Mouse (Mus musculus) heart, postnatal 14 days (tissue): Measurements from ENCODE around the gene Ass1. TPM values are rescaled to one million over a fixed set of nuclear protein-coding genes. Genes with fewer than 3 reads are reported as not detected.
"Not testable (repeated sequence)": the region's sequence is repeated elsewhere in the genome, so short reads cannot be mapped to it uniquely, and the experiment has no call there.

Experiments used
- DNase-seq, 2 experiments: peaks; one replicate each; pipeline ENCODE4 v3.0.0; 2021 to 2022
- intact Hi-C: fragments of 180-260 bp; cut with DNase I; formaldehyde crosslinking; loops from one replicate; pipeline ENCODE4 v1.15.1; 2025
- total RNA-seq, 2 experiments: library from RNA; stranded (reverse); gene quantifications; 2 replicates each; pipeline ENCODE4 v1.2.3; 2021

Ass1 gene
- total RNA-seq, 2 experiments from 2014 or later: 3.1 to 3.7 TPM

DNA sequence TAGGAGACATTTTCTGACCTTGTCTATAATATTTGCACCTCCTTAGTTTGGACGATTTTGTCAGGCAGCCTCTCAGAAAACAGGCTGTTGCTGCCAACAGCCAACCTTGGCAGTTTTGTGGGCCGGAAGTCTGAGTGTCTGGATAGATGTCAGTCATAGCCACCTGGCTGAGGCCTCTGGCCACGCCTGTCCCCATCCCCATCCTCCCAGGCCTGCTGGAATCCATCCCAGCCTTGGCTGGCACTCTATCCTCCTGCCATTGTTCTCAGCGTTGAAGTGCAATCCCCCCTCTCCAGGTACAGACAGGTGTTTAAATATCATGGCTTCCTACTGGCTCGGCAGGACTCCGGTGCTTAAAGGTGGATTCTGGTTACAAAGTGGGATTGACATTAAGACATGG lies 41.3 kb downstream of the Ass1 start:
- DNase-seq: no peak
- intact Hi-C loops: no loop called here

DNA sequence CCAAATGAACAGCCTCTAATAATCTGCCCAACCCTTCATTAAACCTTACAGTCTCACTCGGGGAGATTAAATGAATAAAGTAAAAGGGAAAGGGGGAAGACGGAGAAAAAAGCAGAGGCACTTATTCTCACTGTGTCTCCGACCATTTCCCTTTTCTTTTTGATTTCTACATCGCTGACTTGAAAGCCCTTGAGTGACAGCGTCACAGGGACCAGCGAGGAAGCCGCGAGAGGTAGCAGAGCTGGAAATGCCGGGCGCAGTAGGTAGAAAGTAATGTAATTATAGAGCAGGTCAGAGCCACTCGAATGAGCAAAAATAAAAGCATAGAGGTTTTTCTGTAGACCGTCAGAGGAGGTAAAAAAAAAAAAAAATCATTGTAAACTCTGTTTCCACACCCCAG lies 46.5 kb downstream of the Ass1 start:
- intact Hi-C loops: no loop called here
- DNase-seq: no peak

DNA sequence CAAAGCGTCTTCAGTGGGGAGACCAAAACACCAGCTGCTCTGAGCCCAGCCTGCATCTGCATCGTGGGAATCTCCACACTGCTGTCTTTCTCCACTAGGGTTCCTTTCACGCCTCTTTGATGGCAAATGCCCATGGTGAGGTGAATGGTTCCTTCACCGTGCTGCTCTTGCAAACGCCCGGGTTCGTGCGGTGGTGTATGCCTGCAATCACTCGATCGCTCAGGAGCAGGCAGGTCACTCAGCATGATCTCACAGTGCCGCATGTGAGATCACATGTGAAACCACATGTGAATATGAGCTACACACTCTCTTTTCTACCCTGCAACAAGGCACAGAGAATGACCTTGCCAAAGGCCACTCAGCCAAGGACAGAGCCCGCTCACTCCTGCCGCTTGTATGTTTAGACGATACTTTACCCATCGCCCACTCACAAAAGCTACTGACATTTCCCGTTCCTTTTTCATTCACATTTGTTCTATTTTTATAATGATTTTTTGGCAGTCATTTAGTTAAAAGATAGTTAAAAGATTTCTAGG lies 51.9 kb downstream of the Ass1 start:
- intact Hi-C loops: no loop called here
- no peak for DNase-seq

DNA sequence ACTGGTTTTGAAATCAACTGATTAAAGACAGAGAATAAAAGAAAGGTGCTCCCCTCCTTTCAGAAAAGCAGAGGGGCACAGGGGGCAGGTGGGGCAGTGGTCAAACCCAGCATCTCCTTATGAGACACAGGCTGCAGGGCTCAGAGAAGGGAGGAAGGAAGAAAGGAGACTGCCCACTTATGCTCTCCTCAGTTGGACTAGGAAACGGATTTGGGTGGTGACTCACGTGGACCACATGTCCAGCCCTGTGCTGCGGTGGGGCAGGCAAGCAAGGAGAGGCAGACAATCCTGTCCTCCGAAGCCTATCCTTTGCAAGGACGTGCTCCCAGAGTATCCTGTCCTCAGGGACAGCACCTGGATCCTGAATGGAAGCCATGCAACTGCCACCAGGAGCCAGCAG lies 54.6 kb downstream of the Ass1 start:
- intact Hi-C loops: no loop called here

DNA sequence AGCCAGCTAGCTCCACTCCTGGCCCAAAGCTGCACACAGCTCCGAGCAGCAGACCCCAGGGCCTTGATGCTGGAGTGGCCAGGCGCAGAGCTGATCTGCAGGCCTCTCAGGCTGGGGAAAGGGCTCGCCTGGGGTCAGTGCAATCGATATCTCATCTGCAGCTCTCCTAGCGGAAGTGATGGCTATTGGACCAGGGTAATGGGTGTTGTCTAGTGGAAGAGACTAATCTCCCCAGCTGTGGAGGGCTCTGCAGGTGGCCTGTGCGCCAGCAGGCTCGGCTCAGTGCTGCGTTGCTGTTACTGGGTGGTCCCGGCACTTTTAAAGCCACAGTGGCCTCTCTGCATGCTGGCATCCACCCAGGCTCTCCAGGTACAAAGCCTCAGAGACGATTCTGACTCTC lies 55.8 kb downstream of the Ass1 start:
- DNase-seq: no peak
- intact Hi-C loops: no loop called here

More for the DNA sequence above, 54.6 kb downstream of the Ass1 start:
- DNase-seq: no peak

DNA sequence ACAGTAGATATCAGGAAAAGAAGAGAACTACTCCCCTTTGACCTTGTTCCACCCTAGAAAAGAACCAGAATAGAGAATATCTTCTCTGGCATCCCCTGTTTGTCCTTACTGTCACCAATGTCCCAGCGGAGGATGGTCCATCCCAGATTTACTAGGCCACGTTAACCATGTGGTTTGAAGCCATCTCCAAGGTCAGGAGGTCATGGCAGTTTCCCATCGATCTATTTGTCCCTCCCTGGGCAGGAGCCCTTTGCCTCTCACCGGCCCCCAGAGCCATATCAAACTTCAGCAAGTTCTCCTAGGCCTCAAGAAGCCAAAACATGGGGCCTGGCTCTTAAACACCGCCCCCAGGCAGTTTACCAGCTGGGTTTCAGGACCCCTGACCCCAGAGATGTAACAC lies 60.2 kb downstream of the Ass1 start:
- DNase-seq: no peak
- intact Hi-C loops: no loop called here

DNA sequence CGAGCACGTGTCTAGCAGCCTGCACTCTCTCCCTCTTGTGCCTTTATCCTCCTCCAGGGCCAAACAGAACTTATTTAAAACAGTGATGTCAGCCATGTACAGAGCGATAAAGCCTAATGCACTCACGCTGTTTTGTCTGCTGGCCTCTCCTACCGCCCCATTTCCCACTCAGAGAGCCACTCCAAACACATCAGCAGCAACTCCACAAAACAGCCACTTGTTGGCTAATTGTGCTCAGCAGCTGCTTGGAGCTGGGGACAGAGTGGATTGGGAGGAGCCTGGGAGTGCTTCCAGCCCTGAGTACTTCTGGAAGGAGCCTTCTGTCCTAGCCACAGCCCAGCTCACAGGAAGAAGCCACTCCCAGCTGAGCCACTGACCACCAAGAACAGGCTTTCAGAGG lies 67.0 kb downstream of the Ass1 start:
- intact Hi-C loops: no loop called here
- DNase-seq: peak; percentile 70 to 71

DNA sequence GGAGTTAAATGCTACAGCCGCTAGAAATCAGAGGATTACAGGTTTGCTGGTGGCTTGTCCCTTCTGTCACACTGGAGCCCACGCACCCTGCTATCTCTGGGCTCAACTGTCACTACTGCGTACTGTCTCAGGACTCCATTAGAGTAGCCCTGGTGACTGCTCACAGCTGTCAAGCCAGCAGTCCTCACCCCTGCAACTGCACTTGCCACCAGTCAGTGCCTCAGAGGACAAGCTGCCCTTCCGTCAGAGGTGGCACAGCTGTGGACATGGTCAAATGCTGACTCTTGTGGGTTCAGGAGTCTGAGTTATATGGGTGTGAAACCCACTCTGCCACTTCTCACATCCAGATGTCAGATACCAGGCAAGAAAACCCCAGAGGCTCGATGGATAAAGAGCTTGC lies 68.7 kb downstream of the Ass1 start:
- intact Hi-C loops: no loop called here

DNA sequence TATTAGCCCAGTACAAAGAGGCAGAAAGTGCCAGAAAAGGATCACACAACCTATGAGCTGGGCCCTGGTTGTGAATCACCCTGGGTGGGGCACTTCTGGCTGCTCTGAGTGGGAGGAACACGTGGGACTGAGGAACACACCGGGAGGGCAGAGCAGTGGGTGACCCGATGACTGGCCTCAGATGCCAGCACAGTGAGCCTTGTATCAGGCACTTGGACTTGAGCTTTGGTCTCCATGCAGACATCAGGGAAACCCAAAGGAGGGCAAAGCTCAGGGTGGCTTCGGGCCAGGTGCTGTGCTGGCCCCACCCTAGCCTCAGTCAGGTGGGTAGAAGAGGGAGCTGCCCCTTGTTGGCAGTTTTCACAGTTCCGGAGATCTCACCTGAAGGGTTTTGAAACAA lies 71.6 kb downstream of the Ass1 start:
- DNase-seq: no peak
- intact Hi-C loops: no loop called here

More for the DNA sequence above, 68.7 kb downstream of the Ass1 start:
- no peak for DNase-seq

DNA sequence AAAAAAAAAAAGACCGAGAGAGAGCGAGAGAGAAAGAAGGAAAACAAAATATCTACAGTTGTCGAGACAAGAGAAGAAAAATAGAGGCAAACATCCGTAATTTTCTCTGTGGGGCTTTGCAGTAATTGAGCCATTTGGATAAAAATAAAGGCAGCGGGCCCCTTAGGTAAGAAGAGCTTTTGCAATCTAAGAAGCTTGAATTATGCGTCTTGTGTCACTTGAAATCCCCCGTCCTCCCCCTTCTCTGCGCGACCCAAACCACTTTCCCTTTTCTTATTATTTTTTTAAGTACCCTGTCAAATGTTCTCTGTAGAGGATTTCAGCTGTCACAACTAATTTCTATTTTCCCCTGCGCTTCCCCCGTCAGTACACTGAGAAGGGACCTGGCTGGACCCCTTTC lies 77.7 kb downstream of the Ass1 start:
- no peak for DNase-seq
- intact Hi-C loops: no loop called here

DNA sequence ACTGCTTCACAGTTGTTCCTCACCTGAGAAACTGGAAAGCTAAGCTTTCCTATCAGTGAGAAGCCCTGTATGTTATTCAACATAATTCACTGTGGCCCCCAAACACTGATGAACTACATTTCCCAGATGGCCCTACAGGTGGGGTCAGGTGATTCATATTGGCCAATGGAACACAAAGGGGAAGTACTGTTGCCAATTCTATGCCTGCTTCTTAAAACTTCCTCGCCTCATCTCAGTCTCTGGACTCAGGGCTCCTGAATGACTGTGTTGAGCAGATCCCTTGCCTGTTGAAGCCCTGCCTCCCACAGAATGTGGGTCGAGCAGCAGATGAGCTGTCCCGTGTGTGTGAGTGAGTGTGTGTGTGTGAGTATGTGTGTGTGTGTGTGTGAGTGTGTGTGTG lies 80.5 kb downstream of the Ass1 start:
- DNase-seq: no peak
- intact Hi-C loops: no loop called here

DNA sequence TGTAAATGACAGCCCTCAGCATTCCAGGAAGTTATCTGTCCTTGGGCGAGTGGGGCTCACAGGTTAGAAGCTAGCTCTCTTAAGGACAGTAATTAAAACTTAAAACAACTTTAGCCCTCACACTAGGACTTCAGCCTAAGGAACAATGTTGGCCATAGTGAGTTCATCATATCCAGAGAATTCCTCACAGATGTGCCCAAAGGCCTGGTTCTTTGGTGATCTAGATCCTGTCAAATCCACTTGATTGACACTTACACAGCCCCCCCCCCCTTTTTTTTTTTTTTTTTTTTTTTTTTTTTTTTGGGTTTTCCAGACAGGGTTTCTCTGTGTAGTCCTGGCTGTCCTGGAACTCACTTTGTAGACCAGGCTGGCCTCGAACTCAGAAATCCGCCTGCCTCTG lies 81.3 kb downstream of the Ass1 start:
- DNase-seq, intact Hi-C loops: not testable (repeated sequence)

DNA sequence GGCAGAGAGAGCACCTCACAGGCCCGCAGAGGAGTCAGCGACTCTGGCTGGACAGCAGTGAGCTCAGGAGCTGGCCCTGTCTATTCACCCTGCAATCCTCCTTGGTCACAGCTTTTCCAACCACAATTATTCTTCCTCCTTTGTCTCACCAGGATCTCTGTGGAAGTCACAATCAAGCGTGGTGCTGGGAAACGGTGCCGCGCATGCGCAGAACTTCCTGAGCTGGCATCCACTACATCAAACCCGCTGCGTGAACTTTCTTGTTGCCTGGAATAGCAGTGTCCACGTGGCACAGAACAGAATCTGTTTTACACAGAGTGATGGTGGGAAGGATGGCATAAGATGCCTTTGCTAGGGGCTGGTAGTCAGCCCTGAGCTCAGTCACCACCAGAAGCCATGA lies 82.0 kb downstream of the Ass1 start:
- no peak for DNase-seq
- intact Hi-C loops: no loop called here

DNA sequence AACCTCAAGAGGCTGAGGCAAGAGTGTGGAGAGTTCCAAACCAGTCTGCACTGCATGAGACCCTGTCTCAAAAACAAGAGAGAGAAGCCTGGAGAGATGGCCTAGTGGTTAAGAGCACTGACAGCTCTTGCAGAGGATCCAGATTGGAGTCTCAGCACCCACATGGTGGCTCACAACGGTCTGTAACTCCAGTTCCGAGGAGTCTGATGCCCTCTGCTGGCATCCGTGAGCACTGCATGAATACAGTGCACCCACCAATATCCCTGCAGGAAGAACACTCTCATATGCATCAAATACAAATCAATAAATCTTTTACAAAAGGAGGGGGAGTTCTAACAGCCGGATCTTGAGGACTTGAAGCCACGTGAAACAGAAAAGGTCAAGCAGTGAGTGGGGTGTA lies 84.6 kb downstream of the Ass1 start:
- DNase-seq: no peak
- intact Hi-C loops: no loop called here

Other genes with a start within 250 kb of the Ass1 start
- gene Ncs1, start 224.4 kb upstream of the Ass1 start, total RNA-seq: 10 to 100 TPM in 1 of 2 experiments, 1 to 10 TPM in 1; 7.9 to 11.9 TPM
- gene Hmcn2, start 155.8 kb upstream of the Ass1 start, total RNA-seq: 10 to 100 TPM; 30.5 to 31.5 TPM
- 10 to 100 TPM; 21.0 to 24.1 TPM for gene Fubp3, start 102.4 kb downstream of the Ass1 start, total RNA-seq
- gene Prdm12, start 169.8 kb downstream of the Ass1 start, total RNA-seq: not detected
- 1 to 10 TPM; 9.1 to 9.2 TPM for gene Exosc2, start 200.5 kb downstream of the Ass1 start, total RNA-seq
- gene Abl1, start 218.2 kb downstream of the Ass1 start, total RNA-seq: 10 to 100 TPM; 43.1 to 45.7 TPM